8 mouse cellular contexts compared by ENCODE assay signal in genomic region chr4:31823574-31824348, GRCm38 (mm10).
DNase-seq lines count a peak whose midpoint lies in the region; ATAC-seq and TF ChIP-seq lines count a peak whose summit lies in the region.

No protein-coding gene starts in this region.

- WGBS in embryonic facial prominence, embryonic 15.5 days: 27% methylated on average over 19 of the region's 19 CpGs
- WGBS in kidney, adult 2 months: 10% methylated on average over 19 of the region's 19 CpGs
- WGBS in cerebellum, adult 2 months: 65% methylated on average over 19 of the region's 19 CpGs

- ATAC-seq in embryonic facial prominence, embryonic 15.5 days (ENCODE audit: insufficient number of reproducible peaks, low FRiP score, low TSS enrichment, low read depth): no peak

- H3K4me1 ChIP-seq in embryonic facial prominence, embryonic 15.5 days: peaks cover 7% of the 10 kb centered on the region; the same call in 1 of the 2 replicates
- H3K4me1 ChIP-seq in kidney, adult 2 months (ENCODE audit: control insufficient read depth, insufficient read depth, low read length): peaks cover 3% of the 10 kb centered on the region; the same call in 1 of the 2 replicates
- H3K4me1 ChIP-seq in megakaryocyte, embryonic 14.5 days: peaks cover 4% of the 10 kb centered on the region; the same call in 1 of the 2 replicates
- H3K4me1 ChIP-seq in cerebellum, adult 2 months (ENCODE audit: control insufficient read depth, insufficient read depth, low read length): no peaks in the 10 kb centered on the region

- no peak for TF ChIP-seq CTCF in kidney, adult 2 months (conservative IDR thresholded peaks at IDR 0.05; ENCODE audit: insufficient read depth, insufficient read length, low read depth, low read length)
- TF ChIP-seq CTCF in cerebellum, adult 2 months (IDR thresholded peaks at IDR 0.05; ENCODE audit: borderline replicate concordance, insufficient read depth, low read depth, low read length): no peak

- peak overlapping the region; percentile 55 for H3K4me2 ChIP-seq in embryonic facial prominence, embryonic 15.5 days (replicated peaks)

- no peaks in the 10 kb centered on the region for H3K36me3 ChIP-seq in embryonic facial prominence, embryonic 15.5 days
- H3K36me3 ChIP-seq in kidney, adult 2 months (ENCODE audit: control insufficient read depth, insufficient read depth, low read length): no peaks in the 10 kb centered on the region
- no peaks in the 10 kb centered on the region for H3K36me3 ChIP-seq in megakaryocyte, embryonic 14.5 days (replicated peaks; ENCODE audit: low read length)

- no peak overlapping the region for H3K27ac ChIP-seq in embryonic facial prominence, embryonic 15.5 days (replicated peaks)
- no peak overlapping the region for H3K27ac ChIP-seq in kidney, adult 2 months (ENCODE audit: insufficient read depth, low read depth, low read length)
- no peak overlapping the region for H3K27ac ChIP-seq in cerebellum, adult 2 months (ENCODE audit: insufficient read depth, low read length)

- DNase-seq in right cerebral cortex, postnatal 14 days: peak; percentile 11
- DNase-seq in right cerebral cortex, postnatal 36 days (ENCODE audit: low spot score in 2 of 2): no peak
- peak; percentile 43 for DNase-seq in kidney, adult 2 months
- peak; percentile 55 for DNase-seq in thymus, postnatal 0 days (ENCODE audit: low spot score)
- DNase-seq in cerebellum, adult 2 months: no peak
- no peak for DNase-seq in testis, postnatal 14 days (ENCODE audit: low spot score)

- peak overlapping the region; percentile 30 for H3K4me3 ChIP-seq in embryonic facial prominence, embryonic 15.5 days (replicated peaks)
- peak overlapping the region; percentile 13 for H3K4me3 ChIP-seq in kidney, adult 2 months (ENCODE audit: insufficient read depth, low read depth, low read length)
- peak overlapping the region; percentile 83 for H3K4me3 ChIP-seq in megakaryocyte, embryonic 14.5 days (replicated peaks)
- H3K4me3 ChIP-seq in cerebellum, adult 2 months (replicated peaks; ENCODE audit: insufficient read depth, low read depth, low read length): no peak overlapping the region

- H3K9ac ChIP-seq in embryonic facial prominence, embryonic 15.5 days: no peak overlapping the region

- H3K9me3 ChIP-seq in embryonic facial prominence, embryonic 15.5 days (replicated peaks): no peaks in the 10 kb centered on the region
- peaks cover 13% of the 10 kb centered on the region; the same call in 1 of the 2 replicates for H3K9me3 ChIP-seq in megakaryocyte, embryonic 14.5 days

- no peaks in the 10 kb centered on the region for H3K27me3 ChIP-seq in embryonic facial prominence, embryonic 15.5 days
- no peaks in the 10 kb centered on the region for H3K27me3 ChIP-seq in kidney, adult 2 months (replicated peaks; ENCODE audit: control insufficient read depth, insufficient read depth, low read length)
- no peaks in the 10 kb centered on the region for H3K27me3 ChIP-seq in megakaryocyte, embryonic 14.5 days (replicated peaks)
- H3K27me3 ChIP-seq in cerebellum, adult 2 months (ENCODE audit: control insufficient read depth, insufficient read depth, low read length): no peaks in the 10 kb centered on the region

- TF ChIP-seq POLR2A in kidney, adult 2 months (IDR thresholded peaks at IDR 0.05; ENCODE audit: low read depth, low read length): no peak
- no peak for TF ChIP-seq POLR2A in cerebellum, adult 2 months (IDR thresholded peaks at IDR 0.05; ENCODE audit: borderline replicate concordance, insufficient read depth, low read length)

Comparison
In these comparisons a context has a peak if more than half of its experiments do, and no peak if none do; other contexts are left out.
1. DNase-seq: peak in right cerebral cortex, postnatal 14 days (single experiment), kidney, adult 2 months (single experiment) and thymus, postnatal 0 days (single experiment); none in right cerebral cortex, postnatal 36 days (0 of 2), cerebellum, adult 2 months (0 of 2) and testis, postnatal 14 days (single experiment).